Mouse (Mus musculus) hindbrain, embryonic 15.5 days (tissue): ENCODE measurements at regions not wholly inside any gene's neighbourhood (a gene's known extent, or its start where the extent isn't known, plus 50 kb on each side); places are given as distances from the start of the nearest gene placed in this dataset.

Experiments used
- ATAC-seq: fragments of 200-750 bp; cut with Nextera tagmentation; 2 replicates; pipeline ENCODE4 v1.8.0; 2017; ENCODE audit warnings: low read depth, moderate number of reproducible peaks, moderate TSS enrichment; ENCODE audit not compliant: low FRiP score
- H3K27ac ChIP-seq: fragments of 300-500 bp; sonication (generic); replicated peaks from 2 replicates; pipeline ENCODE4 v1.5.1; 2015; ENCODE audit warnings: mild to moderate bottlenecking, inconsistent platforms
- H3K27me3 ChIP-seq: fragments of 300-500 bp; sonication (generic); 2 replicates; pipeline ENCODE4 v1.6.1; 2015; ENCODE audit warnings: control low read depth, inconsistent platforms
- H3K36me3 ChIP-seq: fragments of 300-500 bp; sonication (generic); 2 replicates; pipeline ENCODE4 v1.6.1; 2015; ENCODE audit warnings: control low read depth, inconsistent platforms
- H3K4me1 ChIP-seq: fragments of 300-500 bp; sonication (generic); replicated peaks from 2 replicates; pipeline ENCODE4 v1.6.1; 2015; ENCODE audit warnings: control low read depth, inconsistent platforms
- H3K4me2 ChIP-seq: fragments of 300-500 bp; sonication (generic); 2 replicates; pipeline ENCODE4 v1.6.1; 2015; ENCODE audit warnings: moderate library complexity, mild to moderate bottlenecking, inconsistent platforms
- H3K4me3 ChIP-seq: fragments of 300-500 bp; sonication (generic); 2 replicates; pipeline ENCODE4 v1.5.1; 2015; ENCODE audit warnings: mild to moderate bottlenecking, inconsistent platforms
- H3K9ac ChIP-seq: fragments of 300-500 bp; sonication (generic); 2 replicates; pipeline ENCODE4 v1.6.1; 2015; ENCODE audit warnings: inconsistent platforms
- H3K9me3 ChIP-seq: fragments of 300-500 bp; sonication (generic); 2 replicates; pipeline ENCODE4 v1.6.1; 2016; ENCODE audit warnings: control low read depth, inconsistent platforms
- WGBS: fragments of 180-500 bp; shearing (Covaris S2); methylation state at CpG from one replicate; pipeline ENCODE4 v1.1.7; 2015; 5-methylcytosine and 5-hydroxymethylcytosine counted together

- Histone ChIP-seq H3K9ac (no peak overlapping the region), H3K9me3 (no peaks in the 10 kb centered on the region), H3K4me1 (no peaks in the 10 kb centered on the region), H3K36me3 (no peaks in the 10 kb centered on the region), H3K27ac (no peak overlapping the region), H3K27me3 (no peaks in the 10 kb centered on the region), H3K4me2 (no peak overlapping the region), H3K4me3 (no peak overlapping the region)
- peak; percentile 100 for ATAC-seq
- WGBS = 71% methylated on average over 7 of the region's 7 CpGs
These were observed 2140.3 kb upstream of the Cdh20 start for GRCm38 (mm10) chr1:102628061-102628460.

- no peak overlapping the region for H3K27ac ChIP-seq
- H3K4me2 ChIP-seq = no peak overlapping the region
- no peak overlapping the region for H3K4me3 ChIP-seq
- ATAC-seq = no peak
- no peaks in the 10 kb centered on the region for H3K4me1 ChIP-seq
- WGBS = 60% methylated on average over 1 of the region's 1 CpGs
- H3K36me3 ChIP-seq = no peaks in the 10 kb centered on the region
- no peaks in the 10 kb centered on the region for H3K9me3 ChIP-seq
- H3K9ac ChIP-seq = no peak overlapping the region
- no peaks in the 10 kb centered on the region for H3K27me3 ChIP-seq
These were observed 2123.9 kb upstream of the Cdh20 start for GRCm38 (mm10) chr1:102644379-102644778.

GRCm38 (mm10) chr1:102687367-102688070, 2080.8 kb upstream of the Cdh20 start:
- Histone ChIP-seq H3K27ac (no peak overlapping the region), H3K4me2 (no peak overlapping the region), H3K4me1 (no peaks in the 10 kb centered on the region), H3K36me3 (no peaks in the 10 kb centered on the region), H3K9ac (no peak overlapping the region), H3K4me3 (no peak overlapping the region), H3K27me3 (no peaks in the 10 kb centered on the region), H3K9me3 (no peaks in the 10 kb centered on the region)
- no peak for ATAC-seq
- WGBS = 87% methylated on average over 2 of the region's 2 CpGs

- whole genome bisulfite sequencing = 63% methylated on average over 2 of the region's 2 CpGs
- Histone ChIP-seq H3K27ac (no peak overlapping the region), H3K4me1 (no peaks in the 10 kb centered on the region), H3K36me3 (no peaks in the 10 kb centered on the region), H3K9me3 (no peaks in the 10 kb centered on the region), H3K27me3 (no peaks in the 10 kb centered on the region), H3K9ac (no peak overlapping the region), H3K4me2 (no peak overlapping the region), H3K4me3 (no peak overlapping the region)
- ATAC-seq = no peak
These were observed 2051.9 kb upstream of the Cdh20 start for GRCm38 (mm10) chr1:102716459-102716858.

- Histone ChIP-seq H3K4me1 (no peaks in the 10 kb centered on the region), H3K36me3 (no peaks in the 10 kb centered on the region), H3K27ac (no peak overlapping the region), H3K27me3 (no peaks in the 10 kb centered on the region), H3K9me3 (no peaks in the 10 kb centered on the region), H3K4me3 (no peak overlapping the region), H3K4me2 (no peak overlapping the region), H3K9ac (no peak overlapping the region)
- WGBS = 94% methylated on average over 1 of the region's 1 CpGs
- no peak for ATAC-seq
These were observed 2034.3 kb upstream of the Cdh20 start for GRCm38 (mm10) chr1:102733991-102734390.

GRCm38 (mm10) chr1:102735392-102735791, 2032.9 kb upstream of the Cdh20 start:
- no peaks in the 10 kb centered on the region for H3K4me1 ChIP-seq
- no peak overlapping the region for H3K9ac ChIP-seq
- no peaks in the 10 kb centered on the region for H3K9me3 ChIP-seq
- no peaks in the 10 kb centered on the region for H3K36me3 ChIP-seq
- no peaks in the 10 kb centered on the region for H3K27me3 ChIP-seq
- H3K4me2 ChIP-seq = no peak overlapping the region
- H3K27ac ChIP-seq = no peak overlapping the region
- 80% methylated on average over 3 of the region's 3 CpGs for WGBS
- no peak for ATAC-seq
- H3K4me3 ChIP-seq = no peak overlapping the region

GRCm38 (mm10) chr1:102757941-102758340, 2010.4 kb upstream of the Cdh20 start:
- Histone ChIP-seq H3K27me3 (no peaks in the 10 kb centered on the region), H3K4me2 (no peak overlapping the region), H3K4me1 (no peaks in the 10 kb centered on the region), H3K9me3 (no peaks in the 10 kb centered on the region), H3K27ac (no peak overlapping the region), H3K4me3 (no peak overlapping the region), H3K9ac (no peak overlapping the region), H3K36me3 (no peaks in the 10 kb centered on the region)
- 58% methylated on average over 1 of the region's 1 CpGs for WGBS
- no peak for ATAC-seq
